ENCODE assay signal across 8 mouse cellular contexts in the genomic region with DNA sequence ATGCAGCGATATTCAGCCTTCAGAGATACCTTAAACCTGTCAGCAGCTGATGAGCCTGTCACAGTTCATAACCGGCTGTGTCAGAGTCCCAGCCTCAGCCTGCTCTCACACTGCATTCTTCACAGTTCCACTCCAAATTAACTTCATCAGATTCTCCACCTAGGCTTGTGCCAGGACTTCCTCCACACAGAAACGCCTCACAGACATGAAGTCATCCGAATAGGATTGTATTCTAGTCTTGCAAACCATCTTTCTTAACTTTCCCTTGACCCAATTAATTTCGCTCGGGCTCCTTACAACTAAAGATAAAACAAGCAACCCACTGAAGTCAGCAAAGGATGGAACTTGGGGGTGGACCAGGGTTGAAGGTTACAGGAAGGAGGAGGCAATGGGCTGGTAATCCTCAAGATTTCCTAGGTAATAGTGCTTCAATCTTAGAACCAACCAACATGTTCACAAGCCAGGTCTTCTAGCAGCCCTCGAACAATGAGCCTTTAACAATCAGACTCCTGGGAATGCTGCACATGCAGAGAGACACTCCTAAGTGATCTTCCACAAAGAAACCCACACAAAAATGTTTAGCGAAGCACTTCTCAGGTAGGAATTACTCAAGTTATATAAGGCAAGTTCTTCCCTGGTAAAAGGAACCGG. TPM values are rescaled to one million over a fixed set of nuclear protein-coding genes. Genes with fewer than 3 reads are reported as not detected.
DNase-seq lines count a peak whose midpoint lies in the region; ATAC-seq and TF ChIP-seq lines count a peak whose summit lies in the region.

No protein-coding gene starts in this region.

- H3K4me2 ChIP-seq in heart, embryonic 15.5 days = peak overlapping the region; percentile 91
- H3K4me2 ChIP-seq in embryonic facial prominence, embryonic 13.5 days = peak overlapping the region; percentile 91
- H3K4me2 ChIP-seq in intestine, postnatal 0 days (replicated peaks; ENCODE audit: low read depth) = peak overlapping the region; percentile 84
- H3K4me2 ChIP-seq in neural tube, embryonic 12.5 days (replicated peaks) = peak overlapping the region; percentile 95

- H3K79me2 ChIP-seq in heart, adult 2 months (replicated peaks; ENCODE audit: control insufficient read depth, insufficient read depth, low read length) = no peaks in the 10 kb centered on the region

- H3K4me3 ChIP-seq in heart, embryonic 15.5 days = peak overlapping the region; percentile 61
- no peak overlapping the region for H3K4me3 ChIP-seq in heart, adult 2 months
- H3K4me3 ChIP-seq in embryonic facial prominence, embryonic 13.5 days = peak overlapping the region; percentile 56
- peak overlapping the region; percentile 45 for H3K4me3 ChIP-seq in intestine, postnatal 0 days (ENCODE audit: low read depth, low read length)
- peak overlapping the region; percentile 53 for H3K4me3 ChIP-seq in neural tube, embryonic 12.5 days

- H3K27me3 ChIP-seq in heart, embryonic 15.5 days = peaks cover 35% of the 10 kb centered on the region
- H3K27me3 ChIP-seq in heart, adult 2 months (ENCODE audit: control insufficient read depth, insufficient read depth, low read length) = no peaks in the 10 kb centered on the region
- peaks cover 43% of the 10 kb centered on the region for H3K27me3 ChIP-seq in embryonic facial prominence, embryonic 13.5 days
- H3K27me3 ChIP-seq in intestine, postnatal 0 days (replicated peaks; ENCODE audit: control insufficient read depth, insufficient read depth, low read length) = peaks cover 15% of the 10 kb centered on the region; the same call in 1 of the 2 replicates
- 0 out of 2 replicates have a peak, but pooled peaks cover 8% of the 10 kb centered on the region for H3K27me3 ChIP-seq in neural tube, embryonic 12.5 days (replicated peaks)

- TF ChIP-seq POLR2A in heart, adult 2 months (IDR thresholded peaks at IDR 0.05; ENCODE audit: insufficient read depth, low read depth, low read length) = no peak

- H3K9ac ChIP-seq in heart, embryonic 15.5 days = no peak overlapping the region
- H3K9ac ChIP-seq in heart, adult 2 months (ENCODE audit: low read depth, low read length) = no peak overlapping the region
- H3K9ac ChIP-seq in embryonic facial prominence, embryonic 13.5 days = peak overlapping the region; percentile 64; the same call in 1 of the 2 replicates
- no peak overlapping the region for H3K9ac ChIP-seq in intestine, postnatal 0 days (ENCODE audit: low read depth, low read length)
- H3K9ac ChIP-seq in neural tube, embryonic 12.5 days = peak overlapping the region; percentile 61

- H3K9me3 ChIP-seq in heart, embryonic 15.5 days (replicated peaks) = no peaks in the 10 kb centered on the region
- H3K9me3 ChIP-seq in embryonic facial prominence, embryonic 13.5 days = no peaks in the 10 kb centered on the region
- no peaks in the 10 kb centered on the region for H3K9me3 ChIP-seq in intestine, postnatal 0 days (ENCODE audit: control insufficient read depth)
- no peaks in the 10 kb centered on the region for H3K9me3 ChIP-seq in neural tube, embryonic 12.5 days

- no peaks in the 10 kb centered on the region; the same call in 1 of the 2 replicates for H3K4me1 ChIP-seq in heart, embryonic 15.5 days (replicated peaks)
- no peaks in the 10 kb centered on the region for H3K4me1 ChIP-seq in heart, adult 2 months (ENCODE audit: control insufficient read depth, insufficient read depth, low read length)
- peaks cover 5% of the 10 kb centered on the region; the same call in 1 of the 2 replicates for H3K4me1 ChIP-seq in embryonic facial prominence, embryonic 13.5 days
- no peaks in the 10 kb centered on the region for H3K4me1 ChIP-seq in intestine, postnatal 0 days (replicated peaks; ENCODE audit: control insufficient read depth, insufficient read depth, low read length)
- no peaks in the 10 kb centered on the region for H3K4me1 ChIP-seq in neural tube, embryonic 12.5 days

- intact Hi-C loops in heart, adult 2 months (cut with DNase I) = no loop called here

- no peak for TF ChIP-seq CTCF in heart, adult 2 months (IDR thresholded peaks at IDR 0.05)
- no peak for TF ChIP-seq CTCF in intestine, postnatal 0 days (IDR thresholded peaks at IDR 0.05; ENCODE audit: low read depth)

- ATAC-seq in heart, embryonic 15.5 days (replicated peaks; ENCODE audit: insufficient number of reproducible peaks, insufficient read depth, low FRiP score, low read depth) = no peak
- no peak for ATAC-seq in embryonic facial prominence, embryonic 13.5 days (ENCODE audit: insufficient number of reproducible peaks, insufficient read depth, low FRiP score, low TSS enrichment, low read depth)
- no peak for ATAC-seq in intestine, postnatal 0 days
- ATAC-seq in neural tube, embryonic 12.5 days (ENCODE audit: low FRiP score, low read depth) = no peak

- TF ChIP-seq EP300 in heart, adult 2 months (IDR thresholded peaks at IDR 0.05; ENCODE audit: insufficient read depth, low read depth, low read length) = no peak

- H3K27ac ChIP-seq in heart, embryonic 15.5 days = no peak overlapping the region
- no peak overlapping the region for H3K27ac ChIP-seq in heart, adult 2 months
- no peak overlapping the region for H3K27ac ChIP-seq in embryonic facial prominence, embryonic 13.5 days
- no peak overlapping the region for H3K27ac ChIP-seq in intestine, postnatal 0 days (ENCODE audit: low read depth, low read length)
- no peak overlapping the region for H3K27ac ChIP-seq in neural tube, embryonic 12.5 days

- WGBS in heart, embryonic 15.5 days = 30% methylated on average over 9 of the region's 9 CpGs
- 30% methylated on average over 9 of the region's 9 CpGs for WGBS in heart, adult 2 months
- 21% methylated on average over 9 of the region's 9 CpGs for WGBS in embryonic facial prominence, embryonic 13.5 days
- whole genome bisulfite sequencing in intestine, postnatal 0 days = 19% methylated on average over 9 of the region's 9 CpGs
- WGBS in neural tube, embryonic 12.5 days = 29% methylated on average over 9 of the region's 9 CpGs

- DNase-seq in heart, adult 2 months = no peak
- no peak for DNase-seq in thymus, postnatal 14 days
- DNase-seq in spleen, postnatal 14 days (ENCODE audit: low spot score in 2 of 2) = no peak
- no peak for DNase-seq in kidney, postnatal 36 days

- no peaks in the 10 kb centered on the region for H3K36me3 ChIP-seq in heart, embryonic 15.5 days
- H3K36me3 ChIP-seq in heart, adult 2 months (ENCODE audit: control insufficient read depth, insufficient read depth, low read length) = no peaks in the 10 kb centered on the region
- no peaks in the 10 kb centered on the region for H3K36me3 ChIP-seq in embryonic facial prominence, embryonic 13.5 days
- H3K36me3 ChIP-seq in intestine, postnatal 0 days (ENCODE audit: control insufficient read depth, insufficient read depth) = no peaks in the 10 kb centered on the region
- no peaks in the 10 kb centered on the region for H3K36me3 ChIP-seq in neural tube, embryonic 12.5 days

RNA-seq across cellular contexts. Expression of gene Ptprd, which starts 0.8 kb away (rescaled TPM):
- polyA plus RNA-seq in heart, embryonic 15.5 days (2015; fragmentation: Nextera tagmentation; extraction: Ambion mirVana) = 9.4 and 12.1 TPM in 2 replicates
- 1 to 10 TPM; 5.3 to 7.0 TPM for total RNA-seq in heart, adult 2 months (2021)
- 2.7 and 5.0 TPM in 2 replicates for polyA plus RNA-seq in heart, adult 2 months (2012; rRNA removed)
- 37.2 and 46.9 TPM in 2 replicates for polyA plus RNA-seq in embryonic facial prominence, embryonic 13.5 days (2015; fragmentation: Nextera tagmentation; extraction: Ambion mirVana)
- polyA plus RNA-seq in intestine, postnatal 0 days (2015; fragmentation: Nextera tagmentation; extraction: Ambion mirVana) = 13.8 and 17.1 TPM in 2 replicates
- polyA plus RNA-seq in neural tube, embryonic 12.5 days (2016; fragmentation: Nextera tagmentation; extraction: Ambion mirVana) = 66.9 and 72.5 TPM in 2 replicates

Comparison
In these comparisons a context has a peak if more than half of its experiments do, and no peak if none do; other contexts are left out.
1. H3K9ac ChIP-seq: peak in embryonic facial prominence, embryonic 13.5 days (single experiment) and neural tube, embryonic 12.5 days (single experiment); none in heart, embryonic 15.5 days (single experiment), heart, adult 2 months (single experiment) and intestine, postnatal 0 days (single experiment).
2. Peak in every context shown above with its lines, with median percentiles within 50 percentile points of each other: H3K4me2 ChIP-seq.